8 mouse cellular contexts compared by ENCODE assay signal in the genomic region with DNA sequence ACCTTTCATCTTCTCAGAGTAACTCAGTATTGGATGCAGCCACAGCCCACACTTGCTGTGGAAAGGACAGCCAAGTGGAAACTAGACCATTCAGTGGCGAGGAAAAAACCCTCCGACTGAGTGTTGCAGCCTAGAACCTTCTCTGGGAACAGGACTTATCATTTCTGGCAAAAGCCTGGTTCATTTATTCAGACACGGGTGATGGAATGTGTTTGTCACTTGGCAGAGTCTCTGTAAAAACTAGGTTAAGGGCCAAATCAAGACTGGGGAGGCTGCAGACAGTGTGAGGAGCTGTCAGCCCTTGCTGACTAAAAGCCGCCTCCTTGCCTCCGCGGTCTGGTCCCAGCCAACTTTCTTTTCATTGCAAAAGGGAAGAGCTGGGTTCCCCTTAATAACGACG.
A peak's percentile ranks its signal among the peaks of the same experiment; 100 is the strongest.
DNase-seq lines count a peak whose midpoint lies in the region; ATAC-seq and TF ChIP-seq lines count a peak whose summit lies in the region.
"Had no signal": no experiment of that assay in that cellular context is flagged by ENCODE, and none has a peak within 500 bp of the region (broad histone marks: within the 10 kb centered on the region; RNA-seq: fewer than 3 reads in every experiment).

No protein-coding gene starts in this region.

- no peak for ATAC-seq in midbrain, postnatal 0 days (ENCODE audit: low FRiP score)
- no peak for ATAC-seq in midbrain, embryonic 13.5 days
- ATAC-seq in heart, embryonic 14.5 days (ENCODE audit: insufficient number of reproducible peaks, insufficient read depth, low FRiP score, low read depth), result peak; percentile 39; the same call in 1 of the 2 replicates

- H3K4me3 ChIP-seq in midbrain, postnatal 0 days (ENCODE audit: low read depth, low read length), result no peak overlapping the region
- H3K4me3 ChIP-seq in midbrain, embryonic 13.5 days (replicated peaks), result no peak overlapping the region
- no peak overlapping the region for H3K4me3 ChIP-seq in heart, embryonic 14.5 days (ENCODE audit: control insufficient read depth in 1 of 2, insufficient read depth in 1 of 2, low read depth in 1 of 2, low read length in 2 of 2)
- H3K4me3 ChIP-seq: neural tube, embryonic 13.5 days had no signal

- no peaks in the 10 kb centered on the region for H3K27me3 ChIP-seq in midbrain, postnatal 0 days (ENCODE audit: insufficient read depth, low read length)
- no peaks in the 10 kb centered on the region for H3K27me3 ChIP-seq in midbrain, embryonic 13.5 days
- H3K27me3 ChIP-seq in heart, embryonic 14.5 days (ENCODE audit: control insufficient read depth, insufficient read depth, low read length), result no peaks in the 10 kb centered on the region
- H3K27me3 ChIP-seq: neural tube, embryonic 13.5 days had no signal

- WGBS in midbrain, postnatal 0 days, result 71% methylated on average over 8 of the region's 8 CpGs
- WGBS in midbrain, embryonic 13.5 days, result 79% methylated on average over 8 of the region's 8 CpGs
- 49% methylated on average over 8 of the region's 8 CpGs for WGBS in heart, embryonic 14.5 days

- peak; percentile 33 for DNase-seq in midbrain, postnatal 0 days (ENCODE audit: low spot score)
- DNase-seq in cerebellum, adult 11 months, result peak; percentile 10
- DNase-seq in lung, postnatal 14 days, result peak; percentile 45
- no peak for DNase-seq in neural tube, embryonic 10.5 days (ENCODE audit: extremely low spot score, low spot score)
- no peak for DNase-seq in spleen, adult 18-20 months

- no peaks in the 10 kb centered on the region for H3K4me1 ChIP-seq in midbrain, postnatal 0 days (ENCODE audit: insufficient read depth, low read length)
- H3K4me1 ChIP-seq in midbrain, embryonic 13.5 days (replicated peaks), result no peaks in the 10 kb centered on the region
- peaks cover 8 to 12% of the 10 kb centered on the region in 2 experiments; a peak in 3 of 4 replicates for H3K4me1 ChIP-seq in heart, embryonic 14.5 days (ENCODE audit: control insufficient read depth in 2 of 2, insufficient read depth in 2 of 2, low read length in 2 of 2)
- H3K4me1 ChIP-seq: neural tube, embryonic 13.5 days had no signal

- no peak for TF ChIP-seq CTCF in midbrain, postnatal 0 days (IDR thresholded peaks at IDR 0.05)

- H3K27ac ChIP-seq in midbrain, postnatal 0 days (ENCODE audit: low read depth, low read length), result no peak overlapping the region
- no peak overlapping the region for H3K27ac ChIP-seq in midbrain, embryonic 13.5 days
- peak overlapping the region in 1 of 2 experiments; percentile 22; a peak in 1 of 4 replicates for H3K27ac ChIP-seq in heart, embryonic 14.5 days (replicated peaks in 1 of 2; ENCODE audit: control insufficient read depth in 1 of 2, insufficient read depth in 1 of 2, low read depth in 2 of 2, low read length in 2 of 2)
- H3K27ac ChIP-seq: neural tube, embryonic 13.5 days had no signal

- H3K9ac ChIP-seq in midbrain, postnatal 0 days (replicated peaks; ENCODE audit: low read length, poor library complexity, severe bottlenecking), result no peak overlapping the region
- no peak overlapping the region for H3K9ac ChIP-seq in midbrain, embryonic 13.5 days (replicated peaks)
- H3K9ac ChIP-seq in heart, embryonic 14.5 days (ENCODE audit: low read length), result no peak overlapping the region
- H3K9ac ChIP-seq: neural tube, embryonic 13.5 days had no signal

- no peaks in the 10 kb centered on the region for H3K36me3 ChIP-seq in midbrain, postnatal 0 days (ENCODE audit: insufficient read depth, low read length)
- no peaks in the 10 kb centered on the region for H3K36me3 ChIP-seq in midbrain, embryonic 13.5 days
- no peaks in the 10 kb centered on the region for H3K36me3 ChIP-seq in heart, embryonic 14.5 days (ENCODE audit: control insufficient read depth, insufficient read depth, low read length)
- H3K36me3 ChIP-seq: neural tube, embryonic 13.5 days had no signal

- H3K9me3 ChIP-seq in midbrain, postnatal 0 days (ENCODE audit: low read length), result no peaks in the 10 kb centered on the region
- no peaks in the 10 kb centered on the region for H3K9me3 ChIP-seq in midbrain, embryonic 13.5 days
- H3K9me3 ChIP-seq in heart, embryonic 14.5 days (ENCODE audit: control insufficient read depth, low read length), result no peaks in the 10 kb centered on the region
- H3K9me3 ChIP-seq: neural tube, embryonic 13.5 days had no signal

- H3K4me2 ChIP-seq in midbrain, postnatal 0 days (ENCODE audit: low read depth, low read length, poor library complexity, severe bottlenecking), result no peak overlapping the region
- H3K4me2 ChIP-seq in midbrain, embryonic 13.5 days (replicated peaks), result no peak overlapping the region
- 0 out of 2 replicates have a peak overlapping the region, but pooled peaks have one; percentile 1 for H3K4me2 ChIP-seq in heart, embryonic 14.5 days (ENCODE audit: low read length)
- H3K4me2 ChIP-seq: neural tube, embryonic 13.5 days had no signal

Comparison
In these comparisons a context has a peak if more than half of its experiments do, and no peak if none do; other contexts are left out.
1. DNase-seq: peak in midbrain, postnatal 0 days (single experiment), cerebellum, adult 11 months (single experiment) and lung, postnatal 14 days (single experiment); none in neural tube, embryonic 10.5 days (single experiment) and spleen, adult 18-20 months (0 of 2).